Mouse (Mus musculus): ENCODE data around the gene Usp10.

DNA sequence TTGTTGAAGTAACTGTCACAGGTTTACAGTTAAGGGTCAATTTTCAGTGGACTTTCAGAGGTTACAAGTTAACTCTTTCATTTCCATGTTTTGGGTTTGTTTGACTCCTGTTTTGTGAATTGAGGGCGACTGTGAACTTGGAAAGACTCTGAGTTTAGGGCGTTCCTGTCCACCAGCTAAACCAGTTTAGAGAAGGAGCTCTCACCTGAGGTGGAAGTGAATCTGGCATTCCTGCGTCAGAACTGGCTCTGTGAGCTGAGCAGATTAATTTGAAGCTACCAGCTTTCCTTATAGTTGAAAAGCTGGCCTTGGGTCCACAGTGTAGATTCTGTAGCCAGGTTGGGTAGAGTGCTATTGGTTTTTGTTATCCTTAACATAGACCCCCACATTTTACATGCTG, 3.0 kb downstream of the Usp10 start:
- TF ChIP-seq RAD21 (IDR thresholded peaks at IDR 0.05; ENCODE audit: low read depth, low read length), result no peak
- no peak for TF ChIP-seq CTCF (IDR thresholded peaks at IDR 0.05 in 2 of 3, conservative IDR thresholded peaks at IDR 0.05 in 1 of 3; ENCODE audit: control insufficient read depth in 1 of 3, insufficient read depth in 1 of 3, low read depth in 2 of 3, low read length in 3 of 3, poor library complexity in 1 of 3, severe bottlenecking in 1 of 3)
- no peak for TF ChIP-seq GATA1 (IDR thresholded peaks at IDR 0.05; ENCODE audit: low read depth, low read length)
- TF ChIP-seq HCFC1 (IDR thresholded peaks at IDR 0.05; ENCODE audit: low read depth, low read length), result no peak
- TF ChIP-seq RCOR1 (IDR thresholded peaks at IDR 0.05; ENCODE audit: low read depth, low read length), result no peak
- no peak for TF ChIP-seq MAX (IDR thresholded peaks at IDR 0.05; ENCODE audit: low read length)
- no peak for TF ChIP-seq BHLHE40 (IDR thresholded peaks at IDR 0.05; ENCODE audit: borderline replicate concordance, low read depth, low read length)
- no peak for TF ChIP-seq EP300 (IDR thresholded peaks at IDR 0.05; ENCODE audit: low read depth in 1 of 2, low read length in 2 of 2)
- TF ChIP-seq USF1 (IDR thresholded peaks at IDR 0.05; ENCODE audit: low read depth, low read length), result no peak
- TF ChIP-seq CHD2 (IDR thresholded peaks at IDR 0.05; ENCODE audit: low read length), result no peak
- no peak for TF ChIP-seq POLR2A (IDR thresholded peaks at IDR 0.05; ENCODE audit: control insufficient read depth in 1 of 2, insufficient read depth in 1 of 2, low read depth in 1 of 2, low read length in 2 of 2, poor library complexity in 1 of 2)
